Mouse (Mus musculus): ENCODE measurements around the gene Ankfn1.

The Ankfn1 gene

GRCm38 (mm10) chr11:89676922-89677321 is 100.5 kb downstream of the Ankfn1 start:
- DNase-seq (ENCODE audit: low spot score), result peak; percentile 10

- no peak for DNase-seq (ENCODE audit: low spot score)
Observed at GRCm38 (mm10) chr11:89673916-89674507, 103.4 kb downstream of the Ankfn1 start.

DNA sequence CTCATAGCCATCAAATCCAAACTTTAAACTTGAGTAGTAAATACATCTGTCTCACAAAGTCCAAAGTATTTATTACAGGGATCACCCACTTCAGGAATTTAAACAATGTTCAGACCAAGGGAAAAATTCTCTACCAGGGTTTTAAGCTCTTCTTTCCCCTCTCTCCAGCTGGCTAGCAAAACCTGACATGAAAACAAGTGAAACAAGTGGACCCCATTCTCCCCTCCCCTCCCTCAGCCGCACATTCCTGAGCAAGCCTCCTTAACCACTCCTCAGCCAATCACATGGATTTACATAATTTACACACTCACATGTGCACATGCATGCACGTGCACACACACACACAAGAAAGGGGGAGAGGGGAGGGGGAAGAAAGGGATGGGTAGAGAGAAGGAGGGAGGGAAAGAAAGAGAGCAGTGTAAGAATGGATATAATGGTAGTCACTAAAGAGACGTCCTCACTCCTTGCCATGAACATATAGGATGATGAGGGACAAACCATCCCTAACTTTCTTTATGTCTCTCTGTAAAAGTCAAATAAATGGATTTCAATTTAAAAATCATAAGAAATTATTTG is 104.9 kb downstream of the Ankfn1 start:
- DNase-seq (ENCODE audit: low spot score), result no peak

- no peak for DNase-seq (ENCODE audit: low spot score)
Observed at GRCm38 (mm10) chr11:89665170-89665880, 112.1 kb downstream of the Ankfn1 start.

DNA sequence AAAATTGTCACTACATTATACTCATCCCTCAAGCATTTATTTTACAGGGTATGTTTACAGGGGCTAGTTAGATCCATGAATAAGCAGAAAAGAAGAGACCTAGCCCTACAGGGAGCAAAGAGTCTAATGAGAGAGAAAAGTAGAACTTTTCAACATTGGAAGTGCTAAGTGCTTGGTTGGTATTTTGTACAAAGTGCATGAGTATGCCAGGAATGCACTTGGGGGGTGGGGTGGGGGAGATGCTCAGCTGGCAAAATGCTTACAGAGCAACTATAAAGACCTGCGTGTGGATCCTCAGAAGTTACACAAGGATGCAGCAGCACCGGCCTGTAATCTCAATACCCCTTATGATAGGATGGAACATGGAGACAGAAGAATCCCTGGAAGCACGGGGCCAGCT is 118.4 kb downstream of the Ankfn1 start:
- DNase-seq (ENCODE audit: low spot score), result no peak

DNA sequence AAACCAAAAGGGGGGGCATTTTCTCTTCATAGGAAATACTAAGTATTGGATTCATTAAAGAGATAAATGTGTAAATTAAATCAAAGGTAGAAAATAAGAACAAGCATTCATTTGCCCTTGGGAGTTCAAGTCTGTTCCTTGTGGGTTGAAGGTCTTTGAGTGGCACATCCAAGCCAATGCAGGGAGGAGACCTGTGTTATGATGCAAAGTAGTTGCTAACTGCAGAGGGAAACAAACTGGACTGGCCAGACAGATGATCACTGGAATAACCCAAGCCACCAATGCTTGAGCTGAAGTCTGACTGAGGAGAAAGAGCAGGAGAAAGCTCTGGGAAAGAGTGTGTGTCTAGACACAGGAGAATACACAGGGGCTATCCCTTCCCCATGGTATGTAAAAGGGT is 120.9 kb downstream of the Ankfn1 start:
- DNase-seq (ENCODE audit: low spot score), result no peak

GRCm38 (mm10) chr11:89635740-89636139 is 141.7 kb downstream of the Ankfn1 start:
- no peak for DNase-seq (ENCODE audit: low spot score)

- DNase-seq (ENCODE audit: low spot score), result no peak
Observed at GRCm38 (mm10) chr11:89631315-89631714, 146.1 kb downstream of the Ankfn1 start.

- DNase-seq (ENCODE audit: low spot score), result no peak
Observed at GRCm38 (mm10) chr11:89628562-89628961, 148.9 kb downstream of the Ankfn1 start.

- no peak for DNase-seq (ENCODE audit: low spot score)
Observed at GRCm38 (mm10) chr11:89627232-89627631, 150.2 kb downstream of the Ankfn1 start.

DNA sequence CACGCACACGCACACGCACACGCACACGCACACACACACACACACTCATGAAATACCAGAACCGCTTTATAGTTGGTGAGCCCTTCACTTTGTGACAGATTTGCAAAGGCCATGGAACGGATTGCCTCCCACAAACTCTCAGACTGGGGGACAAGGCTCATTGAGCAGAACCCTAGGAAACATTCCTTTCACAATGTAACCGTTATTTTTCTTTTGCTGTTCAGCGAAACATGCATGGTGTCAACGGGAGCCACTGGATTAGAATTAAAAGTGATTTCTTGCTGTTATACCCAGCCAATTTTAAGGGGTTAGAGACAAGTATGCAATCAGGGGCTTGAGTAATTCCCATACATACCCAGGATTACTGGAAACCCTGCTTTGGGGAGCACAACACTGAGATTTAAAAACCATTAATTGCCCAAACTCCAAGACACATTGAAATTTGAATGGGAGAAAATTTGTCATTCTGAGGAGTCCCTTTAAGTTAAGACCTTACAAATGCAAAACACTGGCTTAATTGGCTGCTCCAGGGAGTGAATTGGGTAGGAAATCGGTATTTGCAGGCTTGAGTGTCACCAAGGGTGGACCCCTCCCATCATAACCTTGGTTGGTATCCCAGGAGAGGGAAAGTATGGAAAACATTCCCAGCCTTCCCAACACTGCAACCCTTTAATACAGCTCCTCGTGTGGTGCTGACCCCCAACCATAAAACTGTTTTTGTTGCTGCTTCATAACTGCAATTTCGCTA is 153.6 kb downstream of the Ankfn1 start:
- no peak for DNase-seq (ENCODE audit: low spot score)

- no peak for DNase-seq (ENCODE audit: low spot score)
Observed at GRCm38 (mm10) chr11:89619955-89620354, 157.5 kb downstream of the Ankfn1 start.

DNA sequence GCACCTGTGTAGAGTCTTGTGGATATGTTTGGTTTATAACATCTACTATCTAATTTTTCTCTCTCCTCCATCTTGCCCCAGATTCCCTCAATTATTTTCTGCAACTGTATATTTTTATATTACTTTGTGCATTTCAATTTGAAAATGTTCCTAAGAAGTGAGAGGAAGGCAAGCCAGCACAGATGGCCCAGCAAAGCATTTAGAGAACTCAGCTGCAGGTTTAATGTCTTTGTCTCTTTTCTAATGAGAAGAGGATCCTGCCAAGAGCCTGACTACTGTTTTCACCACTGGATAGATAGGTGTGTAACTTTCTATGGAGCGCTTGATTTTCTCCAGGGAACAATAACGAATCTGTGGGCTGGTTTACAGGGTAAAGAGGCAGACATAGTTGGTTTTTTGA is 161.6 kb downstream of the Ankfn1 start:
- DNase-seq (ENCODE audit: low spot score), result no peak

DNA sequence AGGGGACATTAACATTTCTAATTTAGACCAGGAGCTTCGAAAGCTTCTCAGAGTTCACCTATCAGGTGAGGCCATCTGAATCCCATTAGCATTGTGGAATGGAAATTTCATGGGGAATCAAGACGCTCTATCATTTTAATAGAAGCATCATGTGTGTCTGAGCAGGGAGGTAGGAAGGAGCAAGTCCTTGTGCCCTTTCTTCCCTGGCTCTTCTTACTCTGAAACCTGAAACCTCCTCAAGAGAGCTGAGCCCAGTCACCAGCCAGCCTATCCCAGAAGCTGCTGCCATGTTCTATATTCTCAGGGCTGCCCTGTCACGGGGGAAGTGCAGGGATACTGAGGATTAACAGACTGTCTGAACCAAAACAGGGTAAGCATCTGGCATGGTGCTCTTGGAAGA is 165.9 kb downstream of the Ankfn1 start:
- DNase-seq (ENCODE audit: low spot score), result no peak

GRCm38 (mm10) chr11:89608071-89608470 is 169.4 kb downstream of the Ankfn1 start:
- DNase-seq (ENCODE audit: low spot score), result no peak

GRCm38 (mm10) chr11:89607270-89607669 is 170.2 kb downstream of the Ankfn1 start:
- no peak for DNase-seq (ENCODE audit: low spot score)

DNA sequence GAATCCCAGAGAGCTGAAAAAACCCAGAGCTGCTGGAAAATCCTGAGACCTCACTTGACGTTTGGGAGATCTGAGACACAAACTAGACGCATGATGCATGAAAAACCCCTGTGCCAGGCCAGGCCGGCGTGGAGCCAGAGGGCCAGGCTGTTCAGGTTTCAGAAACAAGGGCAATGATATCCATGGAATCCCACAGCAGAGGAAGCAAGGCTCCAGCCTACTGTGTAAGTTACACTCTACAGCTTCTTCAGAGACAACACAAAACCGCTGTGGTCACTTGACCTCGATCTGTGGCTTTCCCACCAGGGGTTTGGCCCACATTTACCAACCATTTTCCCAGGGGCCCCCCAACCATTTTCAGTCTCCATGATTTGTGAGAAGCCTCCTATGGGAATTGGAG is 171.1 kb downstream of the Ankfn1 start:
- no peak for DNase-seq (ENCODE audit: low spot score)

- no peak for DNase-seq (ENCODE audit: low spot score)
Observed at GRCm38 (mm10) chr11:89602966-89603365, 174.5 kb downstream of the Ankfn1 start.

GRCm38 (mm10) chr11:89600921-89601515 is 176.4 kb downstream of the Ankfn1 start:
- DNase-seq (ENCODE audit: low spot score), result no peak

GRCm38 (mm10) chr11:89590273-89590874 is 187.1 kb downstream of the Ankfn1 start:
- DNase-seq (ENCODE audit: low spot score), result no peak

DNA sequence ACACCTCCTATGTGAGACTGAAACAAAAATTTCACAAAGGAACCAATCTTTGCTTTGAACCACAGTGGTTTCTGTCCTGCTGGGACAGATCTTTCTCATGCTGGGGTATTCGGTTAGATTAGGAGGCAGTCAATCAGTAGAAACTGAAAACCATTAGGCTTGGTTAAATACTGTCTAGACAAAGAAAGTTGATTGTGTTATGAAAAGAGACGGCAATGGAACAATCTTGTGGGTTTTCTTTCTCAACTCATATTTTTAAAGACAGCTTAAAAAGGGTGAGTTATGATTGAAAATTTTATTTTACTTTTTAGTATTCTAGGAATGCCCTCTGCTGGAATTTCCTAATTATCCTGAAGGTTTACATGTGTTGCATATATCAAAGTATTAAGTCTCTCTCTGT is 191.1 kb downstream of the Ankfn1 start:
- no peak for DNase-seq (ENCODE audit: low spot score)

DNA sequence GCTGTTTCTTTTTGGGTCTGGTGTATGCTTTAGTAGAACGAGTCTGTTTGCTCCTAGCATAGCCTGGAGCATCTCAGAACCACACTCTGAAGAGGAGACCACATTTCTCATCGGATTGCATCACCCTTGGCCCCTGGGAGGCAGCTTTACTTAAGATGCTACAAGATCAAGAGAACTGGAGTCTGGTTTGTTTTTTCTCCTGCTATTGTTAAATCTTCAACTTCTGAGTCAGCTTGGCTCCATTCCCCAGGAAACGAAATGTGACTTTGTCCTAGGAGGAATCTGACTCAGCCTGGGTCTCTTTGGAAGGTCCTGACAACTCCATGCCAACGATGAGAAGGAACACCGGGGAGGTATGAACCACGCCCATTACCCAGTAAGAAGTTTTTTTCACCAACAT is 197.6 kb downstream of the Ankfn1 start:
- peak; percentile 26 for DNase-seq (ENCODE audit: low spot score)
